Mouse (Mus musculus) myocyte (in vitro differentiated cells): ENCODE results near the gene Arntl2.

Experiments
- MAX ChIP-seq: IDR thresholded peaks from one replicate; pipeline ENCODE4 v1.6.1; 2011; ENCODE audit warnings: low read depth, mild to moderate bottlenecking, control low read depth
- MYOD1 ChIP-seq, 3 experiments: IDR thresholded peaks; one replicate each; pipeline ENCODE4 v1.6.1; 2011; ENCODE audit warnings: control low read depth in 2 of 3, low read depth in 2 of 3, mild to moderate bottlenecking in 2 of 3, moderate library complexity in 1 of 3; ENCODE audit not compliant: insufficient read length in 2 of 3, control insufficient read depth in 1 of 3
- POLR2A ChIP-seq: IDR thresholded peaks from one replicate; pipeline ENCODE4 v1.6.1; 2011; ENCODE audit warnings: low read depth, mild to moderate bottlenecking, control low read depth, moderate library complexity; ENCODE audit not compliant: insufficient read length
- TCF12 ChIP-seq: IDR thresholded peaks from one replicate; pipeline ENCODE4 v1.6.1; 2011; ENCODE audit warnings: mild to moderate bottlenecking, control low read depth; ENCODE audit not compliant: poor library complexity, insufficient read depth, severe bottlenecking
- TCF3 ChIP-seq: IDR thresholded peaks from one replicate; pipeline ENCODE4 v1.6.1; 2011; ENCODE audit warnings: low read depth, control low read depth; ENCODE audit not compliant: insufficient read length

- TF ChIP-seq POLR2A: no peak
- TF ChIP-seq TCF3: no peak
- no peak for TF ChIP-seq TCF12
- TF ChIP-seq MYOD1 (IDR thresholded peaks at IDR 0.05; ENCODE audit: control insufficient read depth in 1 of 3, insufficient read length in 2 of 3, low read depth in 2 of 3): no peak
- no peak for TF ChIP-seq MAX
Measured at GRCm38 (mm10) chr6:146876820-146877219, 81.0 kb downstream of the Arntl2 start.
